Comparison of ENCODE assay signal across 13 mouse cellular contexts in the genomic region with DNA sequence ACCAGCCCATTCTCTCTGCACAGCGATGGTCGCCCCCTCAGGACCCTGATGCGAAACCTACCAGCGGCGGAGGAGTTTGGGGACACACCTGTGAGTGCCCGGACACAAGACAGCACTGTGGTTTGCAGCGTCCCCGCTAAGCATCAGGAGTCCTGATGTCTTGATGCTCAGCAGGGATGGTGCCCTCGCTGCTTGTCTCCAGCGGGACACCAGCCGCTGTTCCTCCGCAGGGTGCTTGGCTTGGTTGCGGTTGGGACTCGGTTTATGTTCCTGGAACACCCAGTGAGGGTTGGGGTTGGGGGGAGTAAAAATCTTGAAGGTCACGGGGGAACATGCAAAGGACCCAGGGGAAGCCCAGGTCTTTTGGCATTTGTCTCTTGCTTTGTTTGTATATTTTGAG. TPM values are rescaled to one million over a fixed set of nuclear protein-coding genes. Genes with fewer than 3 reads are reported as not detected.
DNase-seq lines count a peak whose midpoint lies in the region; ATAC-seq and TF ChIP-seq lines count a peak whose summit lies in the region.
"Had no signal": no experiment of that assay in that cellular context is flagged by ENCODE, and none has a peak within 500 bp of the region (broad histone marks: within the 10 kb centered on the region; RNA-seq: fewer than 3 reads in every experiment).

No protein-coding gene starts in this region.

- 6% methylated on average over 15 of the region's 15 CpGs for WGBS in kidney, embryonic 16.5 days
- WGBS in kidney, adult 2 months = 24% methylated on average over 15 of the region's 15 CpGs
- 6% methylated on average over 15 of the region's 15 CpGs for WGBS in embryonic facial prominence, embryonic 15.5 days
- 3% methylated on average over 15 of the region's 15 CpGs for WGBS in limb, embryonic 13.5 days
- 8% methylated on average over 15 of the region's 15 CpGs for WGBS in stomach, embryonic 15.5 days

- H3K9me3 ChIP-seq in kidney, embryonic 16.5 days (ENCODE audit: low read length) = no peaks in the 10 kb centered on the region
- H3K9me3 ChIP-seq in embryonic facial prominence, embryonic 15.5 days (replicated peaks) = no peaks in the 10 kb centered on the region
- no peaks in the 10 kb centered on the region; the same call in 1 of the 2 replicates for H3K9me3 ChIP-seq in limb, embryonic 13.5 days
- H3K9me3 ChIP-seq in stomach, embryonic 15.5 days = no peaks in the 10 kb centered on the region

- no peaks in the 10 kb centered on the region for H3K36me3 ChIP-seq in kidney, embryonic 16.5 days (ENCODE audit: insufficient read depth, low read length)
- no peaks in the 10 kb centered on the region for H3K36me3 ChIP-seq in kidney, adult 2 months (ENCODE audit: control insufficient read depth, insufficient read depth, low read length)
- no peaks in the 10 kb centered on the region for H3K36me3 ChIP-seq in embryonic facial prominence, embryonic 15.5 days
- H3K36me3 ChIP-seq in limb, embryonic 13.5 days = no peaks in the 10 kb centered on the region
- H3K36me3 ChIP-seq in stomach, embryonic 15.5 days = no peaks in the 10 kb centered on the region

- H3K4me1 ChIP-seq in kidney, embryonic 16.5 days (ENCODE audit: insufficient read depth, low read length) = peaks cover 48% of the 10 kb centered on the region
- H3K4me1 ChIP-seq in kidney, adult 2 months (ENCODE audit: control insufficient read depth, insufficient read depth, low read length) = no peaks in the 10 kb centered on the region
- H3K4me1 ChIP-seq in embryonic facial prominence, embryonic 15.5 days = peaks cover 25% of the 10 kb centered on the region
- H3K4me1 ChIP-seq in limb, embryonic 13.5 days = peaks cover 34% of the 10 kb centered on the region
- peaks cover 14% of the 10 kb centered on the region for H3K4me1 ChIP-seq in stomach, embryonic 15.5 days

- H3K4me3 ChIP-seq in kidney, embryonic 16.5 days (ENCODE audit: low read length) = 0 out of 2 replicates have a peak overlapping the region, but pooled peaks have one; percentile 4
- H3K4me3 ChIP-seq in kidney, adult 2 months (ENCODE audit: insufficient read depth, low read depth, low read length) = no peak overlapping the region
- no peak overlapping the region for H3K4me3 ChIP-seq in embryonic facial prominence, embryonic 15.5 days (replicated peaks)
- no peak overlapping the region for H3K4me3 ChIP-seq in limb, embryonic 13.5 days
- H3K4me3 ChIP-seq in stomach, embryonic 15.5 days (replicated peaks) = no peak overlapping the region

- ATAC-seq in kidney, embryonic 16.5 days (ENCODE audit: low FRiP score, low TSS enrichment) = no peak
- ATAC-seq in embryonic facial prominence, embryonic 15.5 days (ENCODE audit: insufficient number of reproducible peaks, low FRiP score, low TSS enrichment, low read depth) = no peak
- ATAC-seq in limb, embryonic 13.5 days (ENCODE audit: low FRiP score, low read depth) = no peak
- ATAC-seq in stomach, embryonic 15.5 days (ENCODE audit: insufficient read depth, low FRiP score, low read depth) = no peak

- no peak for DNase-seq in kidney, adult 2 months
- DNase-seq in spleen, postnatal 10 days (ENCODE audit: low spot score in 2 of 2) = no peak
- no peak for DNase-seq in urinary bladder, postnatal 14 days (ENCODE audit: low spot score)
- DNase-seq: cerebellum, adult 2 months; lung, adult 18-20 months; thymus, postnatal 14 days had no signal

- H3K27me3 ChIP-seq in kidney, embryonic 16.5 days (ENCODE audit: insufficient read depth, low read length) = peaks cover 40% of the 10 kb centered on the region
- no peaks in the 10 kb centered on the region; the same call in 1 of the 2 replicates for H3K27me3 ChIP-seq in kidney, adult 2 months (replicated peaks; ENCODE audit: control insufficient read depth, insufficient read depth, low read length)
- peaks cover 61% of the 10 kb centered on the region for H3K27me3 ChIP-seq in embryonic facial prominence, embryonic 15.5 days
- H3K27me3 ChIP-seq in limb, embryonic 13.5 days = peaks cover 95% of the 10 kb centered on the region
- H3K27me3 ChIP-seq in stomach, embryonic 15.5 days (replicated peaks) = peaks cover 28% of the 10 kb centered on the region

- H3K9ac ChIP-seq in kidney, embryonic 16.5 days (replicated peaks; ENCODE audit: low read length) = peak overlapping the region; percentile 24; the same call in 1 of the 2 replicates
- H3K9ac ChIP-seq in embryonic facial prominence, embryonic 15.5 days = no peak overlapping the region
- H3K9ac ChIP-seq in limb, embryonic 13.5 days = no peak overlapping the region
- H3K9ac ChIP-seq in stomach, embryonic 15.5 days = no peak overlapping the region

- H3K4me2 ChIP-seq in kidney, embryonic 16.5 days (replicated peaks; ENCODE audit: low read depth, low read length) = peak overlapping the region; percentile 53
- peak overlapping the region; percentile 46; the same call in 1 of the 2 replicates for H3K4me2 ChIP-seq in embryonic facial prominence, embryonic 15.5 days (replicated peaks)
- peak overlapping the region; percentile 59 for H3K4me2 ChIP-seq in limb, embryonic 13.5 days (replicated peaks)
- peak overlapping the region; percentile 48; the same call in 1 of the 2 replicates for H3K4me2 ChIP-seq in stomach, embryonic 15.5 days

- no peak for TF ChIP-seq CTCF in kidney, adult 2 months (conservative IDR thresholded peaks at IDR 0.05; ENCODE audit: insufficient read depth, insufficient read length, low read depth, low read length)

- H3K27ac ChIP-seq in kidney, embryonic 16.5 days (ENCODE audit: low read length) = peak overlapping the region; percentile 97
- H3K27ac ChIP-seq in kidney, adult 2 months (ENCODE audit: insufficient read depth, low read depth, low read length) = no peak overlapping the region
- no peak overlapping the region for H3K27ac ChIP-seq in embryonic facial prominence, embryonic 15.5 days (replicated peaks)
- no peak overlapping the region for H3K27ac ChIP-seq in limb, embryonic 13.5 days
- no peak overlapping the region for H3K27ac ChIP-seq in stomach, embryonic 15.5 days

- TF ChIP-seq POLR2A in kidney, adult 2 months (IDR thresholded peaks at IDR 0.05; ENCODE audit: low read depth, low read length) = no peak

RNA-seq across cellular contexts. Expression of gene Uncx, which starts 56.9 kb away (rescaled TPM):
- polyA plus RNA-seq in kidney, embryonic 16.5 days (2015; fragmentation: Nextera tagmentation; extraction: Ambion mirVana) = 52.8 and 65.4 TPM in 2 replicates
- polyA plus RNA-seq in kidney, adult 2 months (2012; rRNA removed) = 1.1 and 1.5 TPM in 2 replicates
- polyA plus RNA-seq in embryonic facial prominence, embryonic 15.5 days (2015; fragmentation: Nextera tagmentation; extraction: Ambion mirVana) = 4.6 and 9.8 TPM in 2 replicates
- 0.09 TPM in 1 of 2 replicates, not detected in the other for polyA plus RNA-seq in limb, embryonic 13.5 days (2015; fragmentation: Nextera tagmentation; extraction: Ambion mirVana)
- polyA plus RNA-seq in stomach, embryonic 15.5 days (2015; fragmentation: Nextera tagmentation; extraction: Ambion mirVana) = 0.08 TPM in 1 of 2 replicates, not detected in the other
- polyA plus RNA-seq: gonadal fat pad, adult 2 months; large intestine, adult 2 months; small intestine, adult 2 months had no signal
